Mouse (Mus musculus) E14TG2a.4 (cell line): ENCODE measurements around the gene Anapc15-ps.

ENCODE experiments used
- CTCF ChIP-seq: conservative IDR thresholded peaks from 2 replicates; pipeline ENCODE4 v1.5.1; 2014; ENCODE audit warnings: low read length
- NANOG ChIP-seq: IDR thresholded peaks from 2 replicates; pipeline ENCODE4 v1.6.1; 2014; ENCODE audit warnings: borderline replicate concordance, low read length, mixed read lengths
- POU5F1 ChIP-seq: IDR thresholded peaks from 2 replicates; pipeline ENCODE4 v1.6.1; 2014; ENCODE audit warnings: low read length, borderline replicate concordance

- no peak for TF ChIP-seq CTCF
- TF ChIP-seq POU5F1: no peak
- no peak for TF ChIP-seq NANOG
Observed at GRCm38 (mm10) chr10:95718760-95719159, 45.5 kb upstream of the Anapc15-ps start.
